Mouse (Mus musculus) frontal cortex, postnatal 14 days (tissue): ENCODE data around the gene Abcc1.

ENCODE experiments used
- DNase-seq, 2 experiments: peaks; one replicate each; pipeline ENCODE4 v3.0.0; 2022; ENCODE audit warnings: low spot score in 2 of 2

Gene Abcc1

DNA sequence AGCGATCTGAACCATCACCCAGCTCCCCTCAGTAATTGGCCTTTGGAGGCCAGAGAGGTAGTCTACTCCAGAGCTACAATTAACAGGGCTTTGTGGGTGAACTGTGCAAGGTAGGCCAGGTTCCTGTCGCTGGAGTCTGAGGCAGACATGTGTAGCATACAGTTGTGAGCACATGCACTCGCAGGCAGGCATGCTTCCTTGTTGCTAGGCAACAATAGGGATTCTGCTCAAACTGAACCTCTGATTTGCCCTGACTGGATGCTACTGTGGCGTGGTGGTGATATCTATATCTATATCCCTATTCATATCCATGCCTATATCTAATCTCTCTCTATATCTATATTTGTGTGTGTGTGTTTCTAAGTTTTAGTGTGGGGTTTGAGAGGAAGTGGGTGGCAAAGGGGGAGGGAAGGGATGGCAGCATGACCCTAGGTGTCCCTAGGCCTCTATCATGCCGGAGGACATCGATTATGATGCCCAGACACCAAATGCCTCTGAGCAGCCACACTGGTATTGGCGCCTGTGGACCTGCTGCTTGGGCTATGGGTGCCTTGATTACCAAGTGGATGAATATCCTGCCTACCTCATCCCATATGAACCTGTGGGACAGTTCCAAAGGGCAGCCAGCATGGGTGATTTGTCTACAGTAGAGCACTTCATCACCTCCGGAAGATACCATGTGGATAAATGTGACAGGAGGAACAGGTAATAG is 140.4 kb downstream of the Abcc1 start:
- no peak for DNase-seq

GRCm38 (mm10) chr16:14506461-14506860 is 145.1 kb downstream of the Abcc1 start:
- no peak for DNase-seq
